Mouse (Mus musculus): Measurements from ENCODE around the gene Atad1.
"Not testable (repeated sequence)": the region's sequence is repeated elsewhere in the genome, so short reads cannot be mapped to it uniquely, and the experiment has no call there.

The Atad1 gene

DNA sequence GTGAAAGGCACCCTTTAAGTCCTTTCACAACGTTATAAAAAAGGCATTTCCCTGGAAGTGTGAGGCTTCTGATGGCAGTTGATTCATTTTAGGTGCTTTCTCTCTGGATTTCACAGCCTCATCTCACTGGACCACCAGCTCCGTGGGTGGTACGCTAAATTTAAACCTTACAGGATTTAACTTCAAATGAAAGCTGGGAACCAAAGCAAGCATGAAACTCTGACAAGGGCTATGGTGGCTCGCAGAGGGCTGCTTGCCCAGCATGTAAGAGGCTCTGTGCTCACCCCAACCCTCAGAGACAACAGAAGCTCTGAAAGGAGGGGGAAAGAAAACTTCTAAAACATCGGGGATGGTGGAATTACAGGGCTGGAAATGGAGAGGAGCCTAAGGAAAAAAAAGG lies 51.9 kb downstream of the Atad1 start:
- in situ Hi-C loops (cut with MboI), result loop anchor here (10.0 kb wide), 1 partner anchor 183 kb away; no protein-coding TSS in a partner anchor

DNA sequence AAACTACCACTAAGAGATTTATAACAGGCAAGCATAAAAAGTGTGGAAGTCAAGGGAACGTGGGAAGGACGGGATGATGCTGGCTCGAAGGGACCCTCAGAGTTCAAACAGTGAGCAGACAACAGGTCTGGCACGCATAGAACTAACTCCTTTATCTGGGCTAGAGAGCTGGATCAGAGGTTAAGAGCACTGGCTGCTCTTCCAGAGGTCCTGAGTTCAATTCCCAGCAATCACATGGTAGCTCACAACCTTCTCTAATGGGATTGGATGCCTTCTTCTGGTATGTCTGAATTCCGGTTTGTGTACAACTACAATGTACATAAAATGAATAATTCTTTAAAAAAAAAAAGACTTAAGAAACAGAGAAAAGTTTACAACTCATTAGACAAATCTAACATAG lies 56.5 kb downstream of the Atad1 start:
- in situ Hi-C loops (cut with MboI), result loop anchor here (10.0 kb wide), 1 partner anchor 178 kb away; no protein-coding TSS in a partner anchor

DNA sequence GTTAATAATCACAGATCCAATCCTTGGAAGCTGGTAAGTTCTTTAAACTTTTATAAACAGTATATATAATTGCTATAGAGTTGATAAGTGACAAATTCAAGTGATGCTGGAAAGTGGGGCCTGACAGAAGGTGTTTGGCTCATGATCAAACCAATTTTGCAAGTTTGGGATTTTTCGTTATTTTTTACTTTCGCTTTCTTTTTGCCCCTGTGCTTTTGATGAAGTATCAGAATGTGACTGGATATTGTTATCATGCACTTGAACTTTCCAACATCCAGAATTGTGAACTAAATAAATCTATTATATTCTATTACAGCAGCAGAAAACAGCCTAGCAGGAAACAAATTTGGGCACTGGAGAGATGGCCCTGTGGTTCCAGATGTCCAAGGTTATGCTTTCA lies 58.7 kb downstream of the Atad1 start:
- in situ Hi-C loops (cut with MboI), result loop anchor here (10.0 kb wide), 1 partner anchor 176 kb away; no protein-coding TSS in a partner anchor

DNA sequence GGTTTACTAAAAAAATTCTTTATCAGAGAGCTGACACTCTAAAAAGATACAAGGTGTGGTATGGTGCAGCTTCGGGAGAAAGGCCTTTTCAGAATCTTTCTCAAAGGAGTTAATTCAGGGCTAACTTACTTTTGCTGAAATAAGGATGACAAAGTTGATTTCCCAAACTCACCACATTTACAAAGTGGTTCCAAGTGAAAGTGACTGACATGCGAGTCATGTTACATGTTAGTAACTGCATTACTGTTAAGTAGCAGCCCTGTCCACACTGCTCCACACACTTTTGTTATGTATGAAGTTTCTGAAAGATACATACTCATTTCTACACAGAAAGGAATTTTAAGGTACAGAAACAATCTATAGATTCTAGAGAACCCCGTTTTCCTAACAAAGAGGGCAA lies 63.8 kb downstream of the Atad1 start:
- in situ Hi-C loops (cut with MboI), result no loop called here

DNA sequence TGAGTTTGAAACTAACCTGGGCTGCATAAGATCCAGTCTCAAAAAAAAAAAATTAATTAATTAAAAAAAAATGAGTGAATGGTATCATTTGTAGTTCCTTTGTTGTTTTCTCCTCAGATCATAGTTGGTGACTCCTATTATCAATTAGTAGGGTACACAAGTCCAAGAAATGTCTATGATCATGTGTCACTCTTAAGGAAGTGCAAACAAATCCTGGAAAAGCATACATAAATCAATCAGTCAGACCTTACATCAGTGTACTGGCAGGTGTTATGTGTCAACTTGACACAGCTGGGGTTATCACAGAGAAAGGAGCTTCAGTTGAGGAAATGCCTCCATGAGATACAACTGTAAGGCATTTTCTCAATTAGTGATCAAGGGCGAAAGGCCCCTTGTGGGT lies 71.8 kb downstream of the Atad1 start:
- in situ Hi-C loops (cut with MboI), result not testable (repeated sequence)

DNA sequence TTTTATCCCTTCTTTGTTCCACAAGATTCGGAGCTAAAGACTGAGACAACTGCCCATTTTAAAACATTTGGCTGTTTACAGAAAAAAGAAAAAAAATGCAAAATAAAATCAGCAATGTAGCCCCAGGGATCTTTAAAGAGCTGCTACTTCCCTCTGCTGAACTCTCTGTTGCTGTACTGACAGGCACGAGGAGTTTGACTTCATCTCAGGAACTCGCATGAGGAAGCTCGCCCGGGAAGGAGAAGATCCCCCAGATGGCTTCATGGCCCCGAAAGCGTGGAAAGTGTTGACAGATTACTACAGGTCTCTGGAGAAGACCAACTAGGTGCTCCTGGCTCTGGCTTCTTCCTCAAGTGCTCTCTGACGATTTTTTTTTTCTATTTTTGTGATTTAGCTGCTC lies 74.3 kb downstream of the Atad1 start:
- in situ Hi-C loops (cut with MboI), result no loop called here

DNA sequence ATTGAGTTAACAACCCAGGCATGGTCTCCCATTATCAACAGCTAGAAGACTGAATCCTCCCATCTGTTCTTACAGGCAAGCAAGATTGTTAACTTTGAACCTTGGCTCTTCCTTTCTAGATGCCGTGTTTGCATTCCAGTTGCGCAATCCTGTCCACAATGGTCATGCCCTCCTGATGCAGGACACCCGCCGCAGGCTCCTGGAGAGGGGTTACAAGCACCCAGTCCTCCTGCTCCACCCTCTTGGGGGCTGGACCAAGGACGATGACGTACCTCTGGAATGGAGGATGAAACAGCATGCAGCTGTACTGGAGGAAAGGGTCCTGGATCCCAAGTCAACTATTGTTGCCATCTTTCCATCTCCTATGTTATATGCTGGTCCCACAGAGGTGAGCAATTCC lies 76.7 kb downstream of the Atad1 start:
- in situ Hi-C loops (cut with MboI), result no loop called here

DNA sequence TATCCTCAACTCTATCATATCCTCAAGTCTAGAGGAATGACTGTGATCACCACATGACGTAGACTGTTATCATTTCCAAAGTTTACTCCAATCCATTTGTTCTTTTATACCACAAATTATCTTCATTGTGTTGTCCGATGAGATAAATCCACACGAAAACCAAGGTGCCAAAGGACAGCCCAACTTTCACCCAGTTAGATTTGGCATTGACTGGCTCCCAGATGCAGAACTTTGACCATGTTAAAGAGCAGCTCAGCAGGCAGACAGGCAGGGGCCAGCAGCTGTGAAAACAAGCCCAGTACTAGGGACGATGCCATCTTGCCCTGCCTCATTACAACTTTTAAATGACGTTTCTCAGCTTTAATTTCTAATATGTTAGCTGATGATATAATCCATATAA lies 80.2 kb downstream of the Atad1 start:
- in situ Hi-C loops (cut with MboI), result no loop called here

DNA sequence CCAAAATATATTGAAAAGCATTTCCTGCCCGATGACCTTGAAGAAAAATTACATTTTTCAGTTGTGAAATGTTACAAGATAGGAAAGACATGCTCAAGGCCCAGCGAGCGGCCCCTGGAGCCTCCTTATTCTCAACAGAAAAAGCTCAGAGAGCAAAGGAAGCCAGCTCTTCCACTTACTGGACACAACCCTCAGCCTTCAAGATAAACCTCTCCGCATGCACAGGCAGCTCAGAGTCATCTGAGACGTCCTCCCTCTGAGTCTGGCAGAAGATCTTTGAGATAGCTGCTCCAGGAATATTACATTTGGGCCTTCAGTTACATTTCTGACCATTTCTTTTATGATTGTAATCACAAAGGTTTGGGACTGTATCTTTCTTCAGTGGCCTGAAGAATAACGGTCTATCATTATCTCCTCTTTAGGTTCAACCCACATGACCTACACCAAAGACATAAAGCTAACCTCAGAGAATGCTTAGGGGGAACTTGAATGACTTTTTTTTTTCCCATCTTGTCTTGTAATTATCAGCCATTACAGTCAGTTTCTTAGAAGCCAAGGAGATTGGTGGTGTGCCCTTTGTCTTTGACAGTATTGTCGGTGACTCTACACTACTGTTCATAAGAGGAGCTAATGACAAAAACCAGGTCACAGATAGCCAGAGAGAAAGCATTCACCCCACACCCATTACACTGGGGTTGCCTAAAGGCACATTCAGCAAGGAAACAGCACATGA lies 85.8 kb downstream of the Atad1 start:
- in situ Hi-C loops (cut with MboI), result no loop called here

DNA sequence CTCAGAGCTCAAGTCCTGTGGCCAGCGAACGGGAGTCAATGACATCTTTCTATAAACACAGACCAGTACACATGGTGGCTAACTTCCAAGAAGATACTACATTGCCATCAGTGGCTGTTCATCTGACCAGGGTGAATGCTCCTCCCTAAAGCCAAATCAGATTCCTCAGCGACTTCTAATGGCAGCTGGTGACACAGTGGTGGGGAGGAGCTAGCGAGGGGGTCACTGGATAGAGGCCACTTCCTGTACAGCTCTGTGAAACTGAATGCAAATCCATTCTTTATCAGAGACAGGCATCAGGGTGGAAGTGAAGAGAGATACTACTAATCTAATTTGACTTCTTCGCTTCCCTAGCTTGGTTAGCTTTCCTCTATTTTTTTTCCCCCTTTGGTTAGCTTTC lies 86.5 kb downstream of the Atad1 start:
- in situ Hi-C loops (cut with MboI), result no loop called here

DNA sequence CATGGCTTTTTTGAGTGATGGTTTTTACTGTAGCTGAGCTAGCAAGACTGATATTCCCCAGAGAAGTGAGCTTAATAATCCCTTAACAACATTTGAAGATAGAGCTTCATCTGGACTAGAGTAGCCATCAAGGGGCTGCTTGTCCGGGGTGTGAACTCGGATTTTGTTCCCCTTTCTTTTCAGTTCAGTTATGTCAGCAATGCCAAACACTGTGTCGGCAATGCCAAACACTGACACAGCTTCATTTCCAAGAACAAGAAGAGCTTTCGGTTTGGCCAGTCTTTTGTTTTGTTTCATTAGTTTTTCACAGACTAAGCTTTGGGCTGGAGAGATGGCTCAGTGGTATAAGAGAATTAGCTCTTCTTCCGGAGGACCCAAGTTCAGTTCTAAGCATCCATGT lies 88.5 kb downstream of the Atad1 start:
- in situ Hi-C loops (cut with MboI), result no loop called here

DNA sequence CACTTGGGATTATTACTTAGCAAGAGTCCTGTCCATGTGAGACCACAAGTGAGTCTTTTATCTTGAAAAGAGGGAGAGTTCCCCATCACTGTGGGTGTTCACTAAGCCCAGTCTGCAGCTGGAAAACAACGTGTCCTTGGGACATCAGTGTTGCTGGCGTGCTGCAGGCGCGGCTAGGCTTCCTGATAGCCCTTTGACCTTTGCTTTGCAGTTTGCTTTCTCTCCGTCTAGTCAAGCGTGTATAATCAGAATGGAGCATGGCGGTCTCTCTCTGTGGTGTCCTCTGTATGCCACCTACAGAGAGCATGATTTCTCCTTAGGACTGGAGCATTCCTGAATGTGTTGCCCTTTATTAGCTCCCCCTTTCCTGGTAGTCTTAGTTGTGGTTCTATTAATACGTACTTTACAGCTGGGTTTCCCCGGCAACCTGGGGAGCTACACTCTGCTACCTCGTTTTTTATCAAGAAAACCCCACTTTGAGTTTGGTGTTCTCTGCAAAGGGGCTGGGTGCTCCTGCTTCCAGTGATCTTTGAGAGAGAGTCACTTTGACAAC lies 91.5 kb downstream of the Atad1 start:
- in situ Hi-C loops (cut with MboI), result no loop called here

DNA sequence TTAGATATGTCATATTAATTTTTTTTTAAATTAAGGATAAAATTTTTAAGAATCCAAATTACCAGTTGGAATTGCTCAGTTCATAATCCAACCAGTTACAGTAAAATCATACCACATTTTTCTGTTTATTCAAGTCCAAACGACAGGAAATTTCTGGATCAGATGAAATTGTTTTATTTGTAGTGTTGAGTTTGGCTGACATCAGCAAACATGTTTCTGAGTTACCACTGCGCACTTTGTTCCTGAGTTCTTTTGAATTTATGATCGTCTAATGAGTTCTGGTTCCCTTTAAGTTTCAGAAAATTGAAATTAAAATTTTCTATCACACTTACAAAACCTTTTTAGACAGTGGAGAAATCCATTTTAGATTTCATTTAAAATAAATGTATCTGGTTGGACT lies 93.2 kb downstream of the Atad1 start:
- in situ Hi-C loops (cut with MboI), result no loop called here

DNA sequence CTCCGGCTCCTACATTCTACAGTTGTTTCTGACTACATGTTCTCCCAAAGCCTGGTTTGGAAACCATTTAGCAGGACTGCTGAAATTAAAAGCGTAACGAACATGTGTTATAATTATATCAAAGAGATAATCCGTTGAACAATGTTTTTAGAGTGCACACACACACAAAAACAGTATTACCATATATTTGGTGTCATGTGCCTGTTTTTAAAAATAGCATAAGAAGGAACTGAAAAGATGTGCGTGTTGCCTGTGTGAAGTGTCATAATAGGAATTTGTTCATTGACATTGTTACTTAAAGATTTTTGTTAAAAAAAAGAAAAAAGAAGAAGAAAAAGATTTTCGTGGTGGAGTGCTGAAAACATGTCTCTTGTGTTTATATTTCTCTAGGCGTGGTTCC lies 93.6 kb downstream of the Atad1 start:
- in situ Hi-C loops (cut with MboI), result no loop called here

DNA sequence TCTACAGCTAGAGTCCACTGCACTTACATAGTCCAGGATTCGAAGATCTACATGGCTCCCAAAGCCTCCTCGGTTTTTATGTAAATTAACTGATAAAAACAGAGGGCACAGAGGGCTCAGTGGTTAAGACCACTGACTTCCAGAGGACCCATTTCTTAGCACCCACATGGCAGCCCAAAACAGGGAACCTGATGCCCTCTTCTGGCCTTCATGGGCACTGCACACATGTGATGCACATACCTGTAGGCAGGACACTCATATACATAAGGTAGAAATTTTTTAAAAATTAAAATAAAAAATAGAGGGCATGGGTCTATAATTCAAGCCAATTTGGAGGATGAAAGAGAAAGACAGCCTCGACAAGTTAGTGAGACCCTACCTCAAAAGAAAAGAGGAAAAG lies 95.9 kb downstream of the Atad1 start:
- in situ Hi-C loops (cut with MboI), result no loop called here

DNA sequence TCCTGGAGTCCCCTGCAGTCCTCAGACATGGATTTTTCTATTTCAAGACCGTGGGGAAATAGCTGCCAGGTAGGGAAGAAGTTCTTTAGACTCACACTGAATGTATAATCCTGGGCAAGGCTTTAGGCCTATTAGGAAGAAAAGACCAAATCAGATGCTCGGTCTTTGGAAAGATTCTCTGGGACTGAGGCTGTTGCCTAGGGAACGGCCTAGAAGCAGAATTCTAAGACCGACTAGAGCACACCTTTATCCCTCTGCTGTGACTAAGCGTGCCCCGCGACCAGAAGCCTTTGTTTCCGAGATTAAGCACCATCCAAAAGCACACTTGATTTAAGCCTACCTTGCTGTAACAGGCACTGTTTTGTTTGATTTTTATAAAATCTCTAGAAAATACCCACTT lies 97.6 kb downstream of the Atad1 start:
- in situ Hi-C loops (cut with MboI), result no loop called here

DNA sequence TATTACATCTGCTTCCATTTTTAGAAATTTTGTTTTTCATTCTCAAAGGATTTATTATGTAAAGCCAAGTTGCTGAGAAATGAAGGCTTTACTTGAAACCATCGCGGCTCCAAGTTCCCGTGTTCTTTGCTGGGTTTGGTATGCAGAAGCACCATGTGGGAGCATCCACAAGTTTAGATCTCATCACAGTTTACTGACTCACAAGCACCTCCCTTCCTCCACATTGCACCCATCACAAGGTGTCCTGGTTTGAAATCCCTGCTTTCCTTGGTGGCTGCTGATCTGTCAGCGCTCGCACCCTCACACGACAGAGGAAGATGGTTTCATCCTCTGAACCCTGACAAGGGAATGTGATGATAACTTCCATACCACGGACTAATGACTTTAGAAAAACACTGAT lies 98.1 kb downstream of the Atad1 start:
- in situ Hi-C loops (cut with MboI), result no loop called here

DNA sequence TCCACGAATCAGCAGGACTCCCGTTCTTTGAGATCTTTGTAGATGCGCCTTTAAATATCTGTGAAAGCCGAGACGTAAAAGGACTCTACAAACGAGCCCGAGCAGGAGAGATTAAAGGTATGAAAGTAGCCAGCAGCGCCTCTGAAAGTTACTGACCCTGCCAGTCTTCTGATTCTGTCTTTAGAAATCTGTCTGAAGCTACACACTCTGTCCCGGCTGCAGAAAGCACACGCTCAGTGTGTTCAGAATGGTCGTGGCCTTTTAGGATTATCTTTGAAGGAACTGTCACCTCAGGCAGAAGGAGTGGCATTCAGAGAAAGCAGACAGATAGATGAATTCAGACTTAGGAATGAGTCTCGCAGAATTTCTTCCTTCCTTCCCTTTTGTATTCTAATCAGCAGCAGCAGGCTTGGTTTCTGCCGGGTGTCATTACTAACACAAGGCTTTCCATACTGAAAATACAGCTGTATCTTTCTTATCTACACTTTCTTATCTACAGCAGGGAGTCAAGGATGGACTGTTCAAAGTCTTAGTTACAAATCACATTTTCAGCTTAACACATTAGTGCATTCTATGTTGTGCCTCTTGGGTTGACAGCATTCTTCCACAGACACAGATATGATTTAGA lies 101.2 kb downstream of the Atad1 start:
- in situ Hi-C loops (cut with MboI), result no loop called here

DNA sequence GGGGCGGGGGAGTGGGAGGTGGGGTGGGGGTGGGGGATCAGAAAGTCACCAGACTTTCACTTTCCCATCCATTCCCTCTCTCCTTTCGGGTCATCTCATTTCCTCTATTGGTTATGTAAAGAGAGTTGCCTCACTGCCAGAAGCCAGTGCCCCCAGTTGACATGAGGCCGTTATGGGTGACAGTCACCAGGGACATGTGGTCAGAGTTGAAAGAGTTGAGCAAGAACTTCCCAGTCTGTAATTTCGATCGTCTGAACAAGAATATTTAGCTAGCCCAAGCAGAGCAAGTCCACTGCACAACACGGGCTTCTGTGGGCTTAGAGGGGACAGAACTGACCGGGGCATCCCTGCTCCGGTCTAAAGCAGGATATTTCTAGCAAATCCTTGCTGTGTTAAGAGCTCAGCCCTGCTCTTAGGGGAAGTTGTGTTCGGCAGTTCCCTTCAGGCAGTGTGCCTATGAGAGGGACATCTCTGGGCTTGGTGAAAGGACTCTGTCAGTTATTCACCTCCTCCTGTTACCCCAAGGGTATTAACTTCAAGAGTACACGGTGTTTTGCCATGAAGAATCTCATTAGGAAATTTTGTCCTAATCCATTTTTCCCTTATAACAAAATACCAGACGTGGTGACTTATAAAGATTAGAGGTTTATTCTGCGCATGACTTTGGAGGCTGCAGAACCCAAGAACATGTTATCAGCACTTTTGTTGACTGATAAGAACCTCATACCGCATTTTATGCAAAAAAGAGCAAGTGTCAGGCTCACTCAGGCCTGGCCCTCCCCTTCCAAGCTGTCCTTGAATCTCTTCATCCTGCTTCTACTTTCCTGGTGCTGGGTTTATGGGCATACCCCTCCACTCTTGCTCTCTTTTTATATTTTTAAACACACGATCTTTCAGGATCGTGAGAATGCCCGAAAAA lies 102.0 kb downstream of the Atad1 start:
- in situ Hi-C loops (cut with MboI), result no loop called here

DNA sequence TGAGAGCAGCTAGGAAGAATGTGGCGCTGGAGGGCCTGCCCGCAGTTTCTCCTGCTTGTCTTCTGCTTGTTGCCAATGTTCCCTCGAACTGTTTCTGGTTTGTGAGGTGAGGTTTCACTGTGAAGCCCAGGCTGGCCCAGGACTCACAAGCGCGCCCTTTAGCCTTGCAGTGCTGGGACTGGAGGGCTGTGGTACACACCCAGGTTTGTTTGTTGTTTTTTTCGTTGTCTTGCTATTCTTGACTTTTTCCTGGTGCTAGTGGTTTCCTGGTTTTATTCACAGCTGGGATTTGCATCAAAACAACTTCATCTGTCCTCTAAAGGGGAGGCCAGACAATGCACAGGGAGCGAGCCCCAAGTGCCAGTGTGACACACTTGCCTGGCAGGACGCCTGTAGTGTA lies 104.7 kb downstream of the Atad1 start:
- in situ Hi-C loops (cut with MboI), result no loop called here

DNA sequence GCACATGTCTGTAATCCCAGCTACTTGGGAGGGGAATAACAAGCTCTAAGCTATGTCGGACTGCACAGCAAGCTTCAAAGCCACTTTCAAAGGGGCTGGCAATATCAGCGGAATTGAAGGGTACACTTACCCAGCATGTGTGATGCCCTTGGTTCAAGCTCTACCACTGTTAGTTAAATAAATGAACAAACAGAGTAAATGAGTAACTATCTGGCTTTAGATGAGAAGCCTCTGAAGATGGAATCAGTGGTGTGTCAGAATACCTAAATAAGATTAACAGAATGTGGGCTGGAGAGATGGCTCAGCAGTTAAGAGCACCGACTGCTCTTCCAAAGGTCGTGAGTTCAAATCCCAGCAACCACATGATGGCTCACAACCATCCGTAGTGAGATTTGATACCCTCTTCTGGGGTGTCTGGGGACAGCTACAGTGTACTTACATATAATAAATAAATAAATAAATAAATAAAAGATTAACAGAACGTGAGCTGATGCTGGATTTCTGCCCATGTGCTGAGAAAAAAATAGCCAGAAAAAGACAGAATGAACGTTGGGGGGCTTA lies 110.9 kb downstream of the Atad1 start:
- in situ Hi-C loops (cut with MboI), result no loop called here

DNA sequence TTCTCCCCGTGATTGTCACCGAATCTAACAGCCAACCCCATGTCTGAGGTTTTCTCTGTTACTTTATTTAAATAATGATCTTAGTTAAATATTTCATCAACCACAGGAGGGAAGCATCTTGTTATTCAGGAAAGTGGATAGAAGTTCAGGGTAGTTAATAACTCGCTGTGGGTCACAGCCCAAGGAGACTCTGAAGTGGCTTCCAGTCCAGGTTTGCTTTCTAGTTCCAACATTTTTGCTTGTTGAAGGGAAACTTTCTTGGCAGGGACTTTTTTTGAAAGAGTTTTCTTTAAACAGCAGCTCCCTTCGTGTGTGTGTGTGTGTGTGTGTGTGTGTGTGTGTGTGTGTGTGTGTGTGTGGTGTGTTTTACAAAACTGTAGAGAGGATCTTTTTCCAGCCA lies 112.0 kb downstream of the Atad1 start:
- in situ Hi-C loops (cut with MboI), result no loop called here

Measured in mature B cell (primary cell).